Mouse (Mus musculus): ENCODE data around the gene Slc9a3. TPM values are rescaled to one million over a fixed set of nuclear protein-coding genes. Genes with fewer than 3 reads are reported as not detected.

The Slc9a3 gene
- total and polyA plus RNA-seq, 3 experiments, result 0.04 TPM; not detected in 2

GRCm38 (mm10) chr13:74129909-74130308 lies 8.7 kb downstream of the Slc9a3 start:
- DNase-seq (ENCODE audit: low read depth, low spot score), result no peak
- no peaks in the 10 kb centered on the region for H3K9me3 ChIP-seq (replicated peaks; ENCODE audit: insufficient read depth, low read length)
- H3K36me3 ChIP-seq (ENCODE audit: control insufficient read depth in 1 of 2, insufficient read depth in 2 of 2, low read length in 2 of 2), result no peaks in the 10 kb centered on the region
- no peak for TF ChIP-seq SIN3A (IDR thresholded peaks at IDR 0.05; ENCODE audit: low read length)
- TF ChIP-seq GABPA (IDR thresholded peaks at IDR 0.05; ENCODE audit: low read depth, low read length), result no peak
- TF ChIP-seq ZNF384 (IDR thresholded peaks at IDR 0.05; ENCODE audit: low read depth, low read length), result no peak
- TF ChIP-seq MAZ (IDR thresholded peaks at IDR 0.05; ENCODE audit: low read depth, low read length), result no peak
- TF ChIP-seq CTCF (IDR thresholded peaks at IDR 0.05 in 2 of 3, conservative IDR thresholded peaks at IDR 0.05 in 1 of 3; ENCODE audit: control insufficient read depth in 1 of 3, insufficient read depth in 1 of 3, low read depth in 2 of 3, low read length in 3 of 3, poor library complexity in 1 of 3, severe bottlenecking in 1 of 3), result no peak
- TF ChIP-seq POLR2A (IDR thresholded peaks at IDR 0.05; ENCODE audit: control insufficient read depth in 1 of 2, insufficient read depth in 1 of 2, low read depth in 1 of 2, low read length in 2 of 2, poor library complexity in 1 of 2), result no peak
- no peak for TF ChIP-seq MAFK (IDR thresholded peaks at IDR 0.05; ENCODE audit: borderline replicate concordance, low read depth, low read length)
- TF ChIP-seq ZC3H11A (IDR thresholded peaks at IDR 0.05; ENCODE audit: low read depth, low read length), result no peak
- no peak for TF ChIP-seq NELFE (IDR thresholded peaks at IDR 0.05; ENCODE audit: low read depth, low read length)
- no peak for TF ChIP-seq RAD21 (IDR thresholded peaks at IDR 0.05; ENCODE audit: low read depth, low read length)
- H3K9ac ChIP-seq (ENCODE audit: control insufficient read depth, low read depth, low read length, poor library complexity, severe bottlenecking), result no peak overlapping the region
- H3K79me2 ChIP-seq (ENCODE audit: control insufficient read depth, insufficient read depth, low read length, poor library complexity), result no peaks in the 10 kb centered on the region
- H3K4me1 ChIP-seq (ENCODE audit: control insufficient read depth in 1 of 2, insufficient read depth in 2 of 2, low read length in 2 of 2), result no peaks in the 10 kb centered on the region
- H3K27me3 ChIP-seq (ENCODE audit: control insufficient read depth in 1 of 2, insufficient read depth in 2 of 2, low read length in 2 of 2), result peaks cover 2 to 5% of the 10 kb centered on the region in 2 experiments; a peak in 3 of 4 replicates
- no peak overlapping the region for H3K4me3 ChIP-seq (ENCODE audit: control insufficient read depth in 1 of 2, insufficient read depth in 1 of 2, low read depth in 2 of 2, low read length in 2 of 2)
- H3K27ac ChIP-seq (ENCODE audit: control insufficient read depth, low read depth, low read length), result no peak overlapping the region

- H3K4me1 ChIP-seq (ENCODE audit: control insufficient read depth in 1 of 2, insufficient read depth in 2 of 2, low read length in 2 of 2), result no peaks in the 10 kb centered on the region
- H3K79me2 ChIP-seq (ENCODE audit: control insufficient read depth, insufficient read depth, low read length, poor library complexity), result no peaks in the 10 kb centered on the region
- no peaks in the 10 kb centered on the region for H3K9me3 ChIP-seq (replicated peaks; ENCODE audit: insufficient read depth, low read length)
- H3K9ac ChIP-seq (ENCODE audit: control insufficient read depth, low read depth, low read length, poor library complexity, severe bottlenecking), result no peak overlapping the region
- no peak overlapping the region for H3K27ac ChIP-seq (ENCODE audit: control insufficient read depth, low read depth, low read length)
- no peaks in the 10 kb centered on the region for H3K36me3 ChIP-seq (ENCODE audit: control insufficient read depth in 1 of 2, insufficient read depth in 2 of 2, low read length in 2 of 2)
- H3K4me3 ChIP-seq (ENCODE audit: control insufficient read depth in 1 of 2, insufficient read depth in 1 of 2, low read depth in 2 of 2, low read length in 2 of 2), result no peak overlapping the region
- TF ChIP-seq TCF12 (IDR thresholded peaks at IDR 0.05; ENCODE audit: low read depth, low read length), result no peak
- no peak for TF ChIP-seq SMC3 (IDR thresholded peaks at IDR 0.05; ENCODE audit: low read depth, low read length)
- no peak for TF ChIP-seq ZKSCAN1 (IDR thresholded peaks at IDR 0.05; ENCODE audit: low read depth, low read length)
- TF ChIP-seq USF2 (IDR thresholded peaks at IDR 0.05; ENCODE audit: borderline replicate concordance in 1 of 2, insufficient read depth in 1 of 2, low read depth in 1 of 2, low read length in 2 of 2), result no peak
- no peak for TF ChIP-seq MAX (IDR thresholded peaks at IDR 0.05; ENCODE audit: low read length)
- TF ChIP-seq ETS1 (IDR thresholded peaks at IDR 0.05; ENCODE audit: low read depth, low read length), result no peak
- no peak for TF ChIP-seq ZMIZ1 (IDR thresholded peaks at IDR 0.05; ENCODE audit: low read depth, low read length)
- no peak for TF ChIP-seq POLR2A (IDR thresholded peaks at IDR 0.05; ENCODE audit: control insufficient read depth in 1 of 2, insufficient read depth in 1 of 2, low read depth in 1 of 2, low read length in 2 of 2, poor library complexity in 1 of 2)
- TF ChIP-seq RCOR1 (IDR thresholded peaks at IDR 0.05; ENCODE audit: low read depth, low read length), result no peak
- TF ChIP-seq MAZ (IDR thresholded peaks at IDR 0.05; ENCODE audit: low read depth, low read length), result no peak
- no peak for TF ChIP-seq GATA1 (IDR thresholded peaks at IDR 0.05; ENCODE audit: low read depth, low read length)
- TF ChIP-seq CHD1 (IDR thresholded peaks at IDR 0.05; ENCODE audit: low read depth, low read length), result no peak
- TF ChIP-seq CTCF (IDR thresholded peaks at IDR 0.05 in 2 of 3, conservative IDR thresholded peaks at IDR 0.05 in 1 of 3; ENCODE audit: control insufficient read depth in 1 of 3, insufficient read depth in 1 of 3, low read depth in 2 of 3, low read length in 3 of 3, poor library complexity in 1 of 3, severe bottlenecking in 1 of 3), result no peak
- TF ChIP-seq NRF1 (IDR thresholded peaks at IDR 0.05; ENCODE audit: insufficient read depth, low read depth, low read length, poor library complexity, severe bottlenecking), result no peak
- TF ChIP-seq ZNF384 (IDR thresholded peaks at IDR 0.05; ENCODE audit: low read depth, low read length), result no peak
- TF ChIP-seq E2F4 (IDR thresholded peaks at IDR 0.05; ENCODE audit: borderline replicate concordance, low read depth, low read length), result no peak
- no peak for TF ChIP-seq MYB (IDR thresholded peaks at IDR 0.05; ENCODE audit: low read depth, low read length)
- no peak for TF ChIP-seq ZC3H11A (IDR thresholded peaks at IDR 0.05; ENCODE audit: low read depth, low read length)
- no peak for TF ChIP-seq RAD21 (IDR thresholded peaks at IDR 0.05; ENCODE audit: low read depth, low read length)
- no peak for TF ChIP-seq NELFE (IDR thresholded peaks at IDR 0.05; ENCODE audit: low read depth, low read length)
- peaks cover 4 to 14% of the 10 kb centered on the region in 2 experiments for H3K27me3 ChIP-seq (ENCODE audit: control insufficient read depth in 1 of 2, insufficient read depth in 2 of 2, low read length in 2 of 2)
- no peak for DNase-seq (ENCODE audit: low read depth, low spot score)
Observed at GRCm38 (mm10) chr13:74138906-74139647, 17.8 kb downstream of the Slc9a3 start.
